Mouse (Mus musculus): ENCODE data around the gene Ehbp1. TPM values are rescaled to one million over a fixed set of nuclear protein-coding genes. Genes with fewer than 3 reads are reported as not detected.

Ehbp1 gene
- 15.9 and 21.4 TPM in 2 replicates for polyA plus RNA-seq (2012; rRNA removed)
- 12.1 and 15.4 TPM in 2 replicates for polyA plus RNA-seq (2014; fragmentation: Nextera tagmentation; extraction: Ambion mirVana)

DNA sequence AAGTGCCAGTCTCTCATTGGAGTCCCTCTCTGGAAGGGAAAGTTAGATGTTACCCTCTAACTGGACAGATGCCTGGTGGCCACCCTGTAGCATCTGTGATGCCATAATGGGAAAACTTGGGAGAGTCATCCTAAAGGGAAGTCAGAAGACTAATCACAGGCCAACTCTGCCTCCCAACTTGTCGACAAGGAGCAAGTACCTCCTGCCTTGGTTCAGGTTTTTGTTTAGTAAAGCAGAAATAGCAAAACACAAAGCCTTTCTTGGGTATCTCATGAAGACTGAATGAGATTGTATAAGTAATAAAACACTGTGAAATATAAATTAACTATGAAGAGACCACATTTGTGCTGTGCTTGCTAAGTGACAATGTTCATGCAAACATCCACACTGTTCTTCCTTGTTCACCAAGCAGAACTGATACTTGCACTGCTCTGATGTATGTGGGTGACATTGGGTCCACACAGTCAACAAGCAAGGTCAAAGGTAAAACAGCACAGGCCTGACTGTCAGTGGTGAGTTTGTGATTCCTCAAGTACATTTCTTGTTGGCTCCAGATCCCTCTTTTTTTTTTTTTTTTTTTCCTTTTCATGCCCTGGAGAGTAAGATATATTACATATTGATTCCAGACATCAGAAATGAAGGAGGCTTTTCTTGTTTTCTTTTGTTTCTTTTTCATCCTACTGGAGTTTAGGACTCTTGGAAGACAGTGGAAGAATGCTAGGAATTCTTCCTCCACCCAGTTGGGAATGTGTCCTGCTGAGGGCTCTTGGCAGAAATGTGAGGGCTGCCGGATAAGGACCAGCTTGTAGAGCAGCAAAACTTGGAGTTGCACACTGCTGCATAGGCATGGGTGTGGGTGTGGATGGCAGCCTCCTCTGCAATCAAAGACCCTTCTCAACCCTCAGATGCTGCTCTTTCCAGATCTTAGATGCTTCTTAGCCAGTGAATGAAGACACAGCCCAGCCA lies at the start of gene Ehbp1:
TSS of gene Ehbp1 (minus strand) at position 51 of the 966 bp plus-strand sequence.
- Histone ChIP-seq H3K4me3 (replicated peaks; ENCODE audit: low read length) (no peak within 1 kb of the TSS), H3K4me2 (replicated peaks; ENCODE audit: low read depth, low read length, severe bottlenecking) (no peak within 1 kb of the TSS), H3K9ac (ENCODE audit: low read depth, low read length, severe bottlenecking) (no peak within 1 kb of the TSS), H3K4me1 (ENCODE audit: control insufficient read depth, insufficient read depth, low read length) (peaks cover 14% of the 10 kb centered on the region), H3K9me3 (ENCODE audit: control insufficient read depth, low read length) (no peaks in the 10 kb centered on the region), H3K27me3 (ENCODE audit: control insufficient read depth, insufficient read depth, low read length) (no peaks in the 10 kb centered on the region), H3K27ac (replicated peaks; ENCODE audit: low read depth, low read length) (no peak within 1 kb of the TSS), H3K36me3 (ENCODE audit: control insufficient read depth, insufficient read depth, low read length) (no peaks in the 10 kb centered on the region)
- WGBS: 55% methylated on average over 2 of the region's 2 CpGs
- ATAC-seq (ENCODE audit: low FRiP score, low read depth): no peak
- TF ChIP-seq POLR2A (IDR thresholded peaks at IDR 0.05; ENCODE audit: borderline replicate concordance, extremely low read depth, insufficient read depth, insufficient read length): no peak
- no peak for DNase-seq (ENCODE audit: low spot score)

- Histone ChIP-seq H3K36me3 (ENCODE audit: control insufficient read depth, insufficient read depth, low read length) (no peaks in the 10 kb centered on the region), H3K4me3 (replicated peaks; ENCODE audit: low read length) (no peak overlapping the region), H3K27me3 (ENCODE audit: control insufficient read depth, insufficient read depth, low read length) (no peaks in the 10 kb centered on the region), H3K27ac (replicated peaks; ENCODE audit: low read depth, low read length) (no peak overlapping the region), H3K4me2 (replicated peaks; ENCODE audit: low read depth, low read length, severe bottlenecking) (no peak overlapping the region), H3K9me3 (ENCODE audit: control insufficient read depth, low read length) (no peaks in the 10 kb centered on the region), H3K4me1 (ENCODE audit: control insufficient read depth, insufficient read depth, low read length) (no peaks in the 10 kb centered on the region), H3K9ac (ENCODE audit: low read depth, low read length, severe bottlenecking) (no peak overlapping the region)
- ATAC-seq (ENCODE audit: low FRiP score, low read depth): no peak
- WGBS: 55% methylated on average over 6 of the region's 6 CpGs
- TF ChIP-seq POLR2A (IDR thresholded peaks at IDR 0.05; ENCODE audit: borderline replicate concordance, extremely low read depth, insufficient read depth, insufficient read length): no peak
- DNase-seq (ENCODE audit: low spot score): peak; percentile 79
Measured at GRCm38 (mm10) chr11:22387472-22388098, 45.5 kb upstream of the Ehbp1 start.

GRCm38 (mm10) chr11:22383532-22383931 lies 41.4 kb upstream of the Ehbp1 start:
- ATAC-seq (ENCODE audit: low FRiP score, low read depth) (no peak), DNase-seq (ENCODE audit: low spot score) (no peak)
- H3K4me1 ChIP-seq (ENCODE audit: control insufficient read depth, insufficient read depth, low read length): no peaks in the 10 kb centered on the region
- TF ChIP-seq POLR2A (IDR thresholded peaks at IDR 0.05; ENCODE audit: borderline replicate concordance, extremely low read depth, insufficient read depth, insufficient read length): no peak
- H3K4me3 ChIP-seq (replicated peaks; ENCODE audit: low read length): no peak overlapping the region
- H3K36me3 ChIP-seq (ENCODE audit: control insufficient read depth, insufficient read depth, low read length): no peaks in the 10 kb centered on the region
- H3K9me3 ChIP-seq (ENCODE audit: control insufficient read depth, low read length): no peaks in the 10 kb centered on the region
- no peak overlapping the region for H3K4me2 ChIP-seq (replicated peaks; ENCODE audit: low read depth, low read length, severe bottlenecking)
- no peaks in the 10 kb centered on the region for H3K27me3 ChIP-seq (ENCODE audit: control insufficient read depth, insufficient read depth, low read length)
- 78% methylated on average over 1 of the region's 1 CpGs for WGBS
- no peak overlapping the region for H3K9ac ChIP-seq (ENCODE audit: low read depth, low read length, severe bottlenecking)
- H3K27ac ChIP-seq (replicated peaks; ENCODE audit: low read depth, low read length): no peak overlapping the region

DNA sequence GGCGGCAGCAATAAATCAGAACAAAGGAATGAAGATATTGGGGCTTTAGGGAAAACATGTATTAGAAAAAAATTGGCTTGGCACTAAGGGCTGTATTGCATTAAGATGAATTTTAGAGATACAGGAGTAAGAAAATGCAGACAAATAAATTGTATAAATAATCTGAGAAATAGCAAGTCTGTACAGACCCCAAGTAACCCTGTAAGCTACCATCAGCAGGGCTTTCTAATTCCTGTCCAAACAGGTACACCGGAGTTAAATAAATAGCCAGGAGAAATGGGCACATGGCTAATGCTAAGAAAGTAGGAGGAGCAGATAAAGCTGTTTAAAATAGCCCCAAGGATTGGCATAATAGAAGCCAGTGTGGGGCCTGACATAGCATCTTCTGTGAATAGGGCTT lies 32.7 kb upstream of the Ehbp1 start:
- no peak for ATAC-seq (ENCODE audit: low FRiP score, low read depth)
- TF ChIP-seq POLR2A (IDR thresholded peaks at IDR 0.05; ENCODE audit: borderline replicate concordance, extremely low read depth, insufficient read depth, insufficient read length): no peak
- Histone ChIP-seq H3K4me1 (ENCODE audit: control insufficient read depth, insufficient read depth, low read length) (no peaks in the 10 kb centered on the region), H3K4me3 (replicated peaks; ENCODE audit: low read length) (no peak overlapping the region), H3K36me3 (ENCODE audit: control insufficient read depth, insufficient read depth, low read length) (no peaks in the 10 kb centered on the region), H3K27me3 (ENCODE audit: control insufficient read depth, insufficient read depth, low read length) (no peaks in the 10 kb centered on the region), H3K4me2 (replicated peaks; ENCODE audit: low read depth, low read length, severe bottlenecking) (no peak overlapping the region), H3K9ac (ENCODE audit: low read depth, low read length, severe bottlenecking) (no peak overlapping the region), H3K9me3 (ENCODE audit: control insufficient read depth, low read length) (no peaks in the 10 kb centered on the region), H3K27ac (replicated peaks; ENCODE audit: low read depth, low read length) (no peak overlapping the region)
- WGBS: 83% methylated on average over 2 of the region's 2 CpGs
- no peak for DNase-seq (ENCODE audit: low spot score)

DNA sequence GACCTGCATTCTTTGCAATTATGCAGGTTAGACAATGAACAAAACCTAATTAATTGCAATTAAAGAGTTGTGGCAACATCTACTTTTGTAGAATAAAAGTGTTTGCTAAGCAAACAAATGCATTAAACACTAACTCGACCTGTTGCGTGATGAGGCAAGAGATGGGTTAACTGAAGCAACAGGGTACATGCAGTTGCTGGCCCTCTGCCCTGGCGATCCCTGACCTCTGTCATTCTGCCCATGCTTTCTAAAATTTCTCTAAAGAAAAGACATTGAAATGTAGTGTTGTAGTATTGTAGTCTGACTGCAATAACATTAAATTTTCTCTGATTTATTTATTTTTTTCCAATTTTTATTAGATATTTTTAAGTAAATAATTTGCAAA lies 31.2 kb upstream of the Ehbp1 start:
- TF ChIP-seq POLR2A (IDR thresholded peaks at IDR 0.05; ENCODE audit: borderline replicate concordance, extremely low read depth, insufficient read depth, insufficient read length): no peak
- WGBS: 83% methylated on average over 3 of the region's 3 CpGs
- DNase-seq (ENCODE audit: low spot score) (no peak), ATAC-seq (ENCODE audit: low FRiP score, low read depth) (no peak)
- Histone ChIP-seq H3K9me3 (ENCODE audit: control insufficient read depth, low read length) (no peaks in the 10 kb centered on the region), H3K9ac (ENCODE audit: low read depth, low read length, severe bottlenecking) (no peak overlapping the region), H3K36me3 (ENCODE audit: control insufficient read depth, insufficient read depth, low read length) (no peaks in the 10 kb centered on the region), H3K4me1 (ENCODE audit: control insufficient read depth, insufficient read depth, low read length) (no peaks in the 10 kb centered on the region), H3K4me3 (replicated peaks; ENCODE audit: low read length) (no peak overlapping the region), H3K27ac (replicated peaks; ENCODE audit: low read depth, low read length) (no peak overlapping the region), H3K27me3 (ENCODE audit: control insufficient read depth, insufficient read depth, low read length) (no peaks in the 10 kb centered on the region), H3K4me2 (replicated peaks; ENCODE audit: low read depth, low read length, severe bottlenecking) (no peak overlapping the region)
